ENCODE assay signal across 8 mouse cellular contexts in genomic region chr6:47781091-47781968, GRCm38 (mm10). TPM values are rescaled to one million over a fixed set of nuclear protein-coding genes. Genes with fewer than 3 reads are reported as not detected.
A peak's percentile ranks its signal among the peaks of the same experiment; 100 is the strongest.
DNase-seq lines count a peak whose midpoint lies in the region; ATAC-seq and TF ChIP-seq lines count a peak whose summit lies in the region.

No protein-coding gene starts in this region.

- peak overlapping the region; percentile 56 for H3K9ac ChIP-seq in forebrain, embryonic 13.5 days
- peak overlapping the region; percentile 70; the same call in 1 of the 2 replicates for H3K9ac ChIP-seq in liver, adult 2 months (ENCODE audit: low read depth, low read length)

- H3K4me1 ChIP-seq in forebrain, embryonic 13.5 days, result peaks cover 7% of the 10 kb centered on the region; the same call in 1 of the 2 replicates
- H3K4me1 ChIP-seq in liver, adult 2 months (ENCODE audit: control insufficient read depth, insufficient read depth, low read length), result peaks cover 3% of the 10 kb centered on the region; the same call in 1 of the 2 replicates

- peak overlapping the region; percentile 79 for H3K27ac ChIP-seq in forebrain, embryonic 13.5 days
- no peak overlapping the region for H3K27ac ChIP-seq in liver, adult 2 months (replicated peaks; ENCODE audit: insufficient read depth, low read depth, low read length)

- TF ChIP-seq CTCF in liver, adult 2 months (IDR thresholded peaks at IDR 0.05; ENCODE audit: low read depth, low read length), result no peak

- peak; percentile 69 for ATAC-seq in forebrain, embryonic 13.5 days
- ATAC-seq in monocyte, adult 5-6 weeks (replicated peaks; ENCODE audit: insufficient number of reproducible peaks, low FRiP score, low TSS enrichment, poor library complexity, severe bottlenecking), result 0 out of 2 replicates have a peak, but pooled peaks have one; percentile 23

- H3K9me3 ChIP-seq in forebrain, embryonic 13.5 days (replicated peaks), result no peaks in the 10 kb centered on the region; the same call in 1 of the 2 replicates

- H3K36me3 ChIP-seq in forebrain, embryonic 13.5 days (ENCODE audit: poor library complexity, severe bottlenecking), result no peaks in the 10 kb centered on the region
- no peaks in the 10 kb centered on the region for H3K36me3 ChIP-seq in liver, adult 2 months (ENCODE audit: control insufficient read depth, insufficient read depth, low read length)

- no peak for TF ChIP-seq POLR2A in liver, adult 2 months (IDR thresholded peaks at IDR 0.05; ENCODE audit: extremely low read depth, insufficient read depth, low read length)

- peak; percentile 29 to 41 for DNase-seq in right cerebral cortex, adult 2 months (ENCODE audit: low spot score in 2 of 2)
- DNase-seq in right cerebral cortex, postnatal 36 days (ENCODE audit: low spot score in 2 of 2), result no peak
- DNase-seq in c-Kit-positive CD71-positive TER-119-negative erythroid progenitor cells, embryonic 14.5 days (ENCODE audit: low read depth), result peak; percentile 74
- peak; percentile 90 for DNase-seq in induced T-regulatory cell, adult 2 months (ENCODE audit: low read depth)
- DNase-seq in liver, adult 2 months (ENCODE audit: extremely low read depth, low read depth, low spot score), result peak; percentile 84
- DNase-seq in yolk sac, embryonic 10.5 days (ENCODE audit: low spot score), result peak; percentile 79

- H3K4me2 ChIP-seq in forebrain, embryonic 13.5 days, result peak overlapping the region; percentile 52

- peak overlapping the region; percentile 45 for H3K4me3 ChIP-seq in forebrain, embryonic 13.5 days
- peak overlapping the region; percentile 72 for H3K4me3 ChIP-seq in liver, adult 2 months (ENCODE audit: insufficient read depth, low read depth, low read length)

- under 1% methylated on average over 21 of the region's 21 CpGs for WGBS in forebrain, embryonic 13.5 days
- under 1% methylated on average over 21 of the region's 21 CpGs for WGBS in liver, adult 2 months

- H3K27me3 ChIP-seq in forebrain, embryonic 13.5 days, result no peaks in the 10 kb centered on the region
- no peaks in the 10 kb centered on the region for H3K27me3 ChIP-seq in liver, adult 2 months (ENCODE audit: control insufficient read depth, insufficient read depth, low read length)

- no peaks in the 10 kb centered on the region for H3K79me2 ChIP-seq in liver, adult 2 months (ENCODE audit: control insufficient read depth, insufficient read depth, low read length)

RNA-seq across cellular contexts. Expression of gene Pdia4, which starts 31.9 kb away (rescaled TPM):
- 167 and 173 TPM in 2 replicates for polyA plus RNA-seq in forebrain, embryonic 13.5 days (2015; fragmentation: Nextera tagmentation; extraction: Ambion mirVana)
- 244 and 280 TPM in 2 replicates for total RNA-seq in liver, adult 2 months (2014; rRNA removed)
- polyA plus RNA-seq in liver, adult 2 months (2012; rRNA removed), result 69.4 and 76.6 TPM in 2 replicates
- total RNA-seq in monocyte, adult 5-6 weeks (2017), result 164 to 238 TPM (median 188 TPM) in 3 replicates

RNA-seq across cellular contexts. Expression of gene Zfp786, which starts 49.3 kb away (rescaled TPM):
- polyA plus RNA-seq in forebrain, embryonic 13.5 days (2015; fragmentation: Nextera tagmentation; extraction: Ambion mirVana), result 13.5 and 13.9 TPM in 2 replicates
- total RNA-seq in liver, adult 2 months (2014; rRNA removed), result 0.07 and 0.28 TPM in 2 replicates
- 0.12 and 0.27 TPM in 2 replicates for polyA plus RNA-seq in liver, adult 2 months (2012; rRNA removed)
- total RNA-seq in monocyte, adult 5-6 weeks (2017), result not detected in 3 replicates

RNA-seq across cellular contexts. Expression of gene Zfp398, which starts 54.1 kb away (rescaled TPM):
- 13.1 and 14.7 TPM in 2 replicates for polyA plus RNA-seq in forebrain, embryonic 13.5 days (2015; fragmentation: Nextera tagmentation; extraction: Ambion mirVana)
- 4.0 and 4.6 TPM in 2 replicates for total RNA-seq in liver, adult 2 months (2014; rRNA removed)
- 3.3 and 4.5 TPM in 2 replicates for polyA plus RNA-seq in liver, adult 2 months (2012; rRNA removed)
- total RNA-seq in monocyte, adult 5-6 weeks (2017), result 14.8 to 26.5 TPM (median 15.0 TPM) in 3 replicates

Comparison
In these comparisons a context has a peak if more than half of its experiments do, and no peak if none do; other contexts are left out.
1. DNase-seq: peak in right cerebral cortex, adult 2 months (2 of 2), c-Kit-positive CD71-positive TER-119-negative erythroid progenitor cells, embryonic 14.5 days (single experiment), induced T-regulatory cell, adult 2 months (single experiment), liver, adult 2 months (single experiment) and yolk sac, embryonic 10.5 days (single experiment); none in right cerebral cortex, postnatal 36 days (0 of 2).